In the genomic region with DNA sequence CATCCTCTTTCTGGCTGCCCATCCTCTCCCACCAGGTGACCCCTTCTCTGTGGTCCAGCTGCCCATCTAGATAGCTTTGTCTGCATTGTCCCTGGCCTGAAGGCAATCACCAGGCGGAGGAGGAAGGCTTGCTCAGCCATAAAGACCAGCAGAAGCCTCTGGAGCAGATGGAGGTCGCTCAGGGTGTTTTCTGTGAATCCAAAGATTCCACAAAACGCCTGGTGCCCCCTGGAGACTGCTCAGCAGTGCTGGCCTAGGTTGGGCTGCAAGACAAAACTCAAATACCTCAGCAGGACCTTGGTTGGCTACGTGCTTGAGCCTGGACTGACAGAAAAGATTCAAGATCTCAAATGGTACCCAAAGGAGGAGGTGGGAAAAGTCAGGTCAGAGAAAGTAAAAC, we compare ENCODE assay signal across 19 mouse cellular contexts.
A peak's percentile ranks its signal among the peaks of the same experiment; 100 is the strongest.
DNase-seq lines count a peak whose midpoint lies in the region; ATAC-seq and TF ChIP-seq lines count a peak whose summit lies in the region.
"Had no signal": no experiment of that assay in that cellular context is flagged by ENCODE, and none has a peak within 500 bp of the region (broad histone marks: within the 10 kb centered on the region; RNA-seq: fewer than 3 reads in every experiment).

No protein-coding gene starts in this region.

- peaks cover 5% of the 10 kb centered on the region; the same call in 1 of the 2 replicates for H3K27me3 ChIP-seq in midbrain, postnatal 0 days (ENCODE audit: insufficient read depth, low read length)
- H3K27me3 ChIP-seq in midbrain, embryonic 16.5 days (ENCODE audit: control insufficient read depth, insufficient read depth, low read depth, low read length), result no peaks in the 10 kb centered on the region; the same call in 1 of the 2 replicates
- H3K27me3 ChIP-seq: CH12.LX; liver, embryonic 13.5 days; neural tube, embryonic 12.5 days; Patski had no signal

- H3K36me3 ChIP-seq in midbrain, postnatal 0 days (ENCODE audit: insufficient read depth, low read length), result no peaks in the 10 kb centered on the region
- 0 out of 2 replicates have a peak, but pooled peaks cover 3% of the 10 kb centered on the region for H3K36me3 ChIP-seq in midbrain, embryonic 16.5 days (ENCODE audit: control insufficient read depth, insufficient read depth, low read length)
- H3K36me3 ChIP-seq: liver, embryonic 13.5 days; neural tube, embryonic 12.5 days had no signal

- DNase-seq in embryo, embryonic 11 days, result peak; percentile 47
- no peak for DNase-seq in embryo, embryonic 9.5 days (ENCODE audit: extremely low spot score)
- peak; percentile 57 to 69 for DNase-seq in kidney, postnatal 4 days
- no peak for DNase-seq in kidney, postnatal 14 days
- peak; percentile 40 for DNase-seq in midbrain, postnatal 0 days (ENCODE audit: low spot score)
- DNase-seq in ovary, adult 18-20 months (ENCODE audit: low spot score), result no peak
- no peak for DNase-seq in adrenal gland, postnatal 36 days
- DNase-seq: cerebellum, adult 18-20 months; gastrocnemius, postnatal 14 days; heart, postnatal 14 days; kidney, postnatal 25 days; left cerebral cortex, postnatal 4 days; liver, embryonic 13.5 days; lung, postnatal 36 days had no signal

- peak; percentile 61 for TF ChIP-seq CTCF in midbrain, postnatal 0 days (IDR thresholded peaks at IDR 0.05)

- ATAC-seq in midbrain, postnatal 0 days (ENCODE audit: low FRiP score), result no peak
- no peak for ATAC-seq in midbrain, embryonic 16.5 days
- ATAC-seq: Patski had no signal

- no peak overlapping the region for H3K27ac ChIP-seq in midbrain, postnatal 0 days (ENCODE audit: low read depth, low read length)
- H3K27ac ChIP-seq in midbrain, embryonic 16.5 days (ENCODE audit: low read length), result no peak overlapping the region
- H3K27ac ChIP-seq: liver, embryonic 13.5 days; neural tube, embryonic 12.5 days had no signal

- WGBS in midbrain, postnatal 0 days, result 53% methylated on average over 4 of the region's 4 CpGs
- WGBS in midbrain, embryonic 16.5 days, result 39% methylated on average over 4 of the region's 4 CpGs

- no peak overlapping the region for H3K9ac ChIP-seq in midbrain, postnatal 0 days (replicated peaks; ENCODE audit: low read length, poor library complexity, severe bottlenecking)
- H3K9ac ChIP-seq in midbrain, embryonic 16.5 days (ENCODE audit: low read depth, low read length), result no peak overlapping the region
- H3K9ac ChIP-seq: liver, embryonic 13.5 days; neural tube, embryonic 12.5 days had no signal

- no peak overlapping the region for H3K4me2 ChIP-seq in midbrain, postnatal 0 days (ENCODE audit: low read depth, low read length, poor library complexity, severe bottlenecking)
- no peak overlapping the region for H3K4me2 ChIP-seq in midbrain, embryonic 16.5 days (ENCODE audit: low read length)
- H3K4me2 ChIP-seq: liver, embryonic 13.5 days; neural tube, embryonic 12.5 days had no signal

- H3K4me1 ChIP-seq in midbrain, postnatal 0 days (ENCODE audit: insufficient read depth, low read length), result 0 out of 2 replicates have a peak, but pooled peaks cover 5% of the 10 kb centered on the region
- H3K4me1 ChIP-seq in midbrain, embryonic 16.5 days (ENCODE audit: control insufficient read depth, insufficient read depth, low read length), result peaks cover 12% of the 10 kb centered on the region
- H3K4me1 ChIP-seq: liver, embryonic 13.5 days had no signal

- no peak overlapping the region for H3K4me3 ChIP-seq in midbrain, postnatal 0 days (ENCODE audit: low read depth, low read length)
- no peak overlapping the region for H3K4me3 ChIP-seq in midbrain, embryonic 16.5 days (ENCODE audit: low read depth, low read length)
- H3K4me3 ChIP-seq: erythroblast, embryonic 14.5 days; liver, embryonic 13.5 days; neural tube, embryonic 12.5 days had no signal

- no peaks in the 10 kb centered on the region for H3K9me3 ChIP-seq in midbrain, postnatal 0 days (ENCODE audit: low read length)
- H3K9me3 ChIP-seq in midbrain, embryonic 16.5 days (replicated peaks; ENCODE audit: control insufficient read depth, low read length, poor library complexity, severe bottlenecking), result no peaks in the 10 kb centered on the region
- H3K9me3 ChIP-seq: liver, embryonic 13.5 days; neural tube, embryonic 12.5 days had no signal

Comparison
In these comparisons a context has a peak if more than half of its experiments do, and no peak if none do; other contexts are left out.
1. DNase-seq: peak in embryo, embryonic 11 days (single experiment), kidney, postnatal 4 days (2 of 2) and midbrain, postnatal 0 days (single experiment); none in embryo, embryonic 9.5 days (single experiment), kidney, postnatal 14 days (single experiment), ovary, adult 18-20 months (single experiment) and adrenal gland, postnatal 36 days (0 of 2).